Mouse (Mus musculus) liver, postnatal 0 days (tissue): ENCODE data around the gene 2210408I21Rik. TPM values are rescaled to one million over a fixed set of nuclear protein-coding genes. Genes with fewer than 3 reads are reported as not detected.

Source experiments
- ATAC-seq: fragments of 200-750 bp; cut with Nextera tagmentation; 2 replicates; pipeline ENCODE4 v1.8.0; 2017; ENCODE audit warnings: mild to moderate bottlenecking, moderate library complexity
- DNase-seq: peaks from one replicate; pipeline ENCODE4 v3.0.0-alpha.2; 2016
- H3K27ac ChIP-seq: fragments of 300-500 bp; sonication (generic); 2 replicates; pipeline ENCODE4 v1.5.1; 2014; ENCODE audit warnings: antibody characterized with exemption, moderate library complexity, mild to moderate bottlenecking, low read depth
- H3K27me3 ChIP-seq: fragments of 300-500 bp; sonication (generic); 2 replicates; pipeline ENCODE4 v1.6.1; 2014; ENCODE audit warnings: low read length, control low read depth, mixed read lengths; ENCODE audit not compliant: insufficient read depth
- H3K36me3 ChIP-seq: fragments of 300-500 bp; sonication (generic); replicated peaks from 2 replicates; pipeline ENCODE4 v1.6.1; 2014; ENCODE audit warnings: mild to moderate bottlenecking, control low read depth, low read length, moderate library complexity, mixed read lengths; ENCODE audit not compliant: insufficient read depth
- H3K4me1 ChIP-seq: fragments of 300-500 bp; sonication (generic); 2 replicates; pipeline ENCODE4 v1.6.1; 2014; ENCODE audit warnings: antibody characterized with exemption, mild to moderate bottlenecking, control low read depth; ENCODE audit not compliant: insufficient read depth
- H3K4me2 ChIP-seq: fragments of 300-500 bp; sonication (generic); 2 replicates; pipeline ENCODE4 v1.6.1; 2014; ENCODE audit warnings: low read depth, mild to moderate bottlenecking, low read length, moderate library complexity, mixed read lengths
- H3K4me3 ChIP-seq: fragments of 300-500 bp; sonication (generic); 2 replicates; pipeline ENCODE4 v1.5.1; 2014; ENCODE audit warnings: low read depth, low read length
- H3K9ac ChIP-seq: fragments of 300-500 bp; sonication (generic); replicated peaks from 2 replicates; pipeline ENCODE4 v1.6.1; 2014; ENCODE audit warnings: mild to moderate bottlenecking, moderate library complexity
- H3K9me3 ChIP-seq: fragments of 300-500 bp; sonication (generic); 2 replicates; pipeline ENCODE4 v1.6.1; 2016; ENCODE audit warnings: mild to moderate bottlenecking, control low read depth, low read length, mixed read lengths
- CTCF ChIP-seq: sonication (generic); IDR thresholded peaks from 2 replicates; pipeline ENCODE4 v1.5.1; 2016; ENCODE audit warnings: antibody characterized with exemption, low read depth
- EP300 ChIP-seq: IDR thresholded peaks from 2 replicates; pipeline ENCODE4 v1.6.1; 2016; ENCODE audit warnings: antibody characterized with exemption, low read depth, mild to moderate bottlenecking
- WGBS: fragments of 180-500 bp; shearing (Covaris S2); extraction: QIAGEN DNeasy Blood & Tissue Kit; methylation state at CpG from one replicate; pipeline ENCODE4 v1.1.7; 2014; ENCODE audit not compliant: insufficient replicate concordance; 5-methylcytosine and 5-hydroxymethylcytosine counted together
- polyA plus RNA-seq: library from polyadenylated mRNA; unstranded; fragments of >200 nt; fragmentation: Nextera tagmentation; extraction: Ambion mirVana; gene quantifications from 2 replicates; pipeline ENCODE4 v1.2.1, GENCODE M21; 2015

2210408I21Rik gene
- polyA plus RNA-seq, 1 experiment from 2014 or later: 2.0 TPM

DNA sequence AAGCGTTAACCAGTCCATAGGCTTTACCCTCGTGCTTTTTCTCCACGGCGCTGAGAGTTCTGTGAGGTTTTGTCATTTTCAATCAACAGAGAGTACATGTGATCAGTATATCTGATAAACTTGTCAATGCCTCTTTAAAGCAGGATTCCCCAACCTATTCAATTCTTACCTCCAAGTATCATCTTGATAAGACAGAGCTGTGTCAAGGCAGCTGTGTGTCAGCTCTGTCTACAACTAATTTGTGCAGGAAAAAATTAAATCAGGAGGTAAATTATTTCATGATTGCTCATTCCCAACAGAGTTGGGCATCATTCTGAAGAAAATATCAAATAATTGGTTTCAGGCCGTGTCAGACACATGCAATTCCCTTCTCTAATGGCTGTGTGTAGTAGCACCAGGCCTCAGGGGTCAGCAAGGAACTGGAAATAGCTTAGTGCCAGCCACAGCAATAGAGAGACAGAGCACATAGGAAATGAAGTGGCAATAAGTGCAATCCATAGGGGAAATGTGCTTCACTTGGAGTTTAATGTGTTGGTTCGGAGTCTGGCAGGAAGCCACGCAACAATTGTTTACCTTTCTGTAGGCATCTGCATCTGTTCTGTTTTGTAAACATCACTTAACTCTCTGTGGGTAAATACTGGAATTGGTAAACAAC is 73.6 kb downstream of the 2210408I21Rik start:
- 74% methylated on average over 7 of the region's 7 CpGs for WGBS
- no peak for ATAC-seq
- DNase-seq: no peak
- Histone ChIP-seq H3K4me1 (no peaks in the 10 kb centered on the region), H3K27me3 (no peaks in the 10 kb centered on the region), H3K27ac (no peak overlapping the region), H3K9me3 (no peaks in the 10 kb centered on the region), H3K36me3 (no peaks in the 10 kb centered on the region), H3K4me3 (no peak overlapping the region), H3K9ac (no peak overlapping the region), H3K4me2 (no peak overlapping the region)
- TF ChIP-seq CTCF: no peak
- no peak for TF ChIP-seq EP300

DNA sequence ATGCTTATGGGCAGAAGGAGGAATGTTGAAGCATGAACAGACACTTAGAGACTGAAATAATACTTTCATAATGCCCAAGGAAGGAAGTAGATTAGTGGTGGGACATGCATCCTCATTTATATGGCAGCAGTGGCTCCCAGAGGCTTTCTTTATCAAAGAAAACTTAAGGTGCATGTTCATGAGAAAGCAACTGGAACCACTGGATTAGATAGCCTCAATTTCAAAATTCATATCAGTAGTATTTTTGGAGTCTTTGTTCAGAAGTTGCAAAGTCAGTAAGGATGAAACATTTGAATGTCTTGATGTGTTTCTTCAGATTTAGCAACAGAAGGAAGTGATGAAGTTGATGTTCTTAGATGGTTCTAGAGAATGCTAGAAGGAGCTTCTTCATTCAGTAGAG is 77.9 kb downstream of the 2210408I21Rik start:
- H3K9me3 ChIP-seq: no peaks in the 10 kb centered on the region
- no peaks in the 10 kb centered on the region for H3K36me3 ChIP-seq
- H3K27me3 ChIP-seq: no peaks in the 10 kb centered on the region
- H3K4me3 ChIP-seq: no peak overlapping the region
- H3K9ac ChIP-seq: no peak overlapping the region
- DNase-seq: no peak
- no peak for TF ChIP-seq EP300
- no peak for TF ChIP-seq CTCF
- H3K27ac ChIP-seq: no peak overlapping the region
- H3K4me2 ChIP-seq: no peak overlapping the region
- no peak for ATAC-seq
- no peaks in the 10 kb centered on the region for H3K4me1 ChIP-seq

DNA sequence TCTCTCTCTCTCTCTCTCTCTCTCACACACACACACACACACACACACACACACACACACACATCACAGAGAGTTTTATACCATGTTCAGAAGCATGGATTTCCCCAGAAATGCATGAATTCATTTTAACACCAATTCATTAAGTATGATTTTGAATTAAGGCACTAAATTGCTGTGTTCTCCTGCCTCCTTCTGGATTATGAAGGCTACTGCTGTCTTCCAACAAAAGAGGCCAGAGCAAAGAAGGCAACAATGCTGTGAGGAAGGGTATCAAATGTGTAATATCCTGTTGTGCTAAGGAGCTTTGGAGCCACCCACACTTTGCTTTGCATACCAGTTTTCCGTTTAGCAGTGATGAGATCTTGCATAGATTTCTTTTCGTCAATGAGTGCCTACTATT is 80.1 kb downstream of the 2210408I21Rik start:
- H3K27ac ChIP-seq: no peak overlapping the region
- 58% methylated on average over 2 of the region's 2 CpGs for WGBS
- H3K4me2 ChIP-seq: no peak overlapping the region
- DNase-seq: no peak
- H3K9ac ChIP-seq: no peak overlapping the region
- H3K27me3 ChIP-seq: no peaks in the 10 kb centered on the region
- no peak overlapping the region for H3K4me3 ChIP-seq
- H3K9me3 ChIP-seq: no peaks in the 10 kb centered on the region
- TF ChIP-seq CTCF (peak; percentile 45), EP300 (no peak)
- ATAC-seq: no peak
- H3K4me1 ChIP-seq: no peaks in the 10 kb centered on the region
- no peaks in the 10 kb centered on the region for H3K36me3 ChIP-seq

DNA sequence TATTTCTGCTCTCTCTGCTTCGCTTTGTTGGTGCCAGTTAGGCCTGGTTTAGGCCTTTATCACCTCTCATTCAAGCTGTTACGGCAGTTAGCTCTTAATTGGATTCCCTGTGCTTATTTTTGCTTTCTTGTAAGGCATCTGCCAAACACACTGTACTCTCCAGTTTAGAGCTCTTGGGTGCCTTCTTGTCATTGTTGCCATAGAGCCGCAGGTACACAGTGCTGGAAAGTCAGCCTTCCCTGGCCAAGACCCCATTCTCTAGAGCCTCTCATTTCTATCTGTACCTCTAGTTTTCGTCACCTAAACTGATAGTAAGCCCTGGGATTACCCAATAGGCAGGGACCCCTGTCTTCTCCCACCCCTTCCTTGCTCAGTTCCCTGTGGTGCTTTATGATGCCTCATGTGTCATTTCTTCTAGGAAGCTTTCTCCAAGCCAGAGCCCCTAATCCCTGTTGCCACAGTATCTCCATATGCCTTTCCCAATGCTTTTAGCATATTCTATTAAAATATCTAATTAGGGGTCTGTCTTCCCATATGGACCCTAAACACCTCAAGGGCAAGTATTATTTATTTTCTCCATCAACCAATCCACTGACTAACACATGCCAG is 82.4 kb downstream of the 2210408I21Rik start:
- Histone ChIP-seq H3K27me3 (no peaks in the 10 kb centered on the region), H3K4me3 (no peak overlapping the region), H3K4me1 (no peaks in the 10 kb centered on the region), H3K9ac (no peak overlapping the region), H3K36me3 (no peaks in the 10 kb centered on the region), H3K4me2 (no peak overlapping the region), H3K9me3 (no peaks in the 10 kb centered on the region), H3K27ac (no peak overlapping the region)
- TF ChIP-seq EP300 (no peak), CTCF (no peak)
- ATAC-seq (no peak), DNase-seq (no peak)
- 79% methylated on average over 4 of the region's 4 CpGs for WGBS

GRCm38 (mm10) chr13:77221072-77221471 is 85.7 kb downstream of the 2210408I21Rik start:
- WGBS: 68% methylated on average over 2 of the region's 2 CpGs
- ATAC-seq: no peak
- DNase-seq: no peak
- Histone ChIP-seq H3K4me3 (no peak overlapping the region), H3K9me3 (no peaks in the 10 kb centered on the region), H3K9ac (no peak overlapping the region), H3K27ac (no peak overlapping the region), H3K27me3 (no peaks in the 10 kb centered on the region), H3K36me3 (no peaks in the 10 kb centered on the region), H3K4me2 (no peak overlapping the region), H3K4me1 (no peaks in the 10 kb centered on the region)
- no peak for TF ChIP-seq CTCF
- no peak for TF ChIP-seq EP300

GRCm38 (mm10) chr13:77256541-77256940 is 121.2 kb downstream of the 2210408I21Rik start:
- no peaks in the 10 kb centered on the region for H3K27me3 ChIP-seq
- no peak overlapping the region for H3K27ac ChIP-seq
- DNase-seq: no peak
- ATAC-seq: no peak
- no peaks in the 10 kb centered on the region for H3K4me1 ChIP-seq
- WGBS: 82% methylated on average over 6 of the region's 6 CpGs
- no peak overlapping the region for H3K9ac ChIP-seq
- H3K4me2 ChIP-seq: no peak overlapping the region
- TF ChIP-seq EP300: no peak
- TF ChIP-seq CTCF: no peak
- no peaks in the 10 kb centered on the region for H3K9me3 ChIP-seq
- no peak overlapping the region for H3K4me3 ChIP-seq
- H3K36me3 ChIP-seq: no peaks in the 10 kb centered on the region
